Mouse (Mus musculus) embryonic stem cell, embryonic (primary cell): ENCODE data around the gene Pclaf.

ENCODE experiments used
- CTCF ChIA-PET, 4 experiments: fragments of 300-600 bp in 2 of 4; fragments of 350-600 bp in 2 of 4; sonication (Branson Sonifier 250); formaldehyde crosslinking; loops; one replicate each; lab custom pipeline; 2022; ENCODE audit warnings: inconsistent platforms in 2 of 4; lab: Charles Lee
- POLR2A ChIA-PET, 4 experiments: fragments of 300-600 bp in 2 of 4; fragments of 350-600 bp in 2 of 4; sonication (Branson Sonifier 250); formaldehyde crosslinking; loops; one replicate each; lab custom pipeline; 2022; ENCODE audit warnings: antibody characterized with exemption in 4 of 4, inconsistent platforms in 1 of 4; lab: Charles Lee

Gene Pclaf

DNA sequence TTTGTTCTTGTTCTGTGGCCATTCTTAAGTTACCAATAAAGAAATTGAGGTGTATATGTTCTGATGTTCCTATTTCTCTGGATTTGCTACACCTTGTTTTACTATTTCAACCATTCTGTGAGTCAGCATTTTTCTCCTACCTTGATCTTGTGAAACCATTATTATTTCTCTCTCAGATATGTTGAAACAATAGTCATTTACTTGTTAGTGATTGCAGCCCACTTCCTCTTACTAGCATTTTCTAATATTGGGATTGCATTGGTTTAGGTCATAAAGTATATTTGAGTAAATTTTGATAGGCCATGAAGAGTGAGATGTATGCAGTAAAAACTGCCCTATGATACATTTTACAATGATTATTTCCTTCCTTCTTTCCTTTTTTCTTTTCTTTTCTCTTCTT, 38.4 kb downstream of the Pclaf start:
- ChIA-PET CTCF (no interaction called here), POLR2A (interaction anchor here in 1 of 4 experiments (0.6 kb wide), 2 partner anchors 46 to 307 kb away, joined by 3 read pairs; no protein-coding TSS in a partner anchor)

DNA sequence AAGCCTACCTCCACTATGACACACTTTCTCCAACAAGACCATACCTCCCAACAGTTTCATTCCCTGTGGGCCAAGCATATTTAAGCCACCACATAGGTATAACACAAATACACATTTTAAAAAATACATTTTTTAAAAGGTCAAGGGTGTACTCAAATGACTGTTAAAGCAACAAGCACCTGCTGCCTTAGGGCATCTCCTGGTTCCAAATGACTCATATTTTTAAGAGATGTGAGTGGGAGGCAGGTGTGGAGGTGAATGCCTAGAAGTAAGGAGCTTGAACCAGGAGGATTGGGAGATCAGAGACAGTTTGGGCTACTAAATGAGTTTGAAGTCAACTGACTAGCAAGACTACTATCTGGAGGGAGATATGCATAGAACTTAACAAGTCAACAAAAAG, 39.8 kb downstream of the Pclaf start:
- CTCF ChIA-PET, result no interaction called here
- POLR2A ChIA-PET, result no interaction called here

DNA sequence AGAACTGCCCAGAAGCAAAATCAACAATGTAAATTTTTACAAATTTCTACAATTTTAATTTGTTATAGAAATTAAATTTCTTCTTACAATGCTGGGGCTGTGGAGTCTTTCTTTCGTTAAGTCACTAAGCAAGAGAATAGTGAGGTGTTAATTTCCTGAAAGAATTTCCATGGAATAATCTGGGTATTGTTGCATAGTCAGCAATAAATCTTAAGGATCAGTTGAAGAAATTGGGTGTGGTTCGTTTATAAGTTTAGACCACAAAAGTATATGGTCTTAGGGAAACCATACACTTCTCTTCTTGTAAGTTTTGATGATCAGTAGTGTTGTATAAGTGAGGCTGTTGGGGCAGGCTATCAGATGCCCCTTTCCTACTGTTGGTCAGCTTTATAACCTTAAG, 47.5 kb downstream of the Pclaf start:
- POLR2A ChIA-PET, result no interaction called here
- CTCF ChIA-PET, result no interaction called here

DNA sequence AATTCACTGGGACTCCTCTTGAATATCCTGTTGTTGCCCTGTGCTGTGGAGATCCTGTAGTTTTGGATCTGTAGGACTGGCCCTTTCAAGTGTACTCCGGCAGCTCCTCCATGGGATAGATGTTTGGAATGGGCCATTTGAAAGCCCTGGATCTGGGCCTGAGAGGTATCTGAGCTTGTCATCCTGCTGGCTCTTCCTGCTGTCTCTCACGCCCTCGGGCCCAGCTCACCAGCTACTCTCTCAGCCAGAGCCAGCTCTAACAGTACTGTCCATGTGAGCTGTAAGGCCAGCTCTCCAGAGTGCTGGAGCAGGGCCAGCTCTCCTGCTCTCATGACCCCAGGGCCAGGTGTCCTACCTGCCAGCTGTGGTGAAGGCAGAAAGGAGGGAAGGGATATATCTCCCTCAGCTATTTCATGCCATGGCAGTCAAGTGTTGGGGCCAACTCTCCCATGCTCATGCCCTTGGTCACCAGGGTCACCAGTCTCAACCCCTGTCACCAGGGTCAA, 61.1 kb downstream of the Pclaf start:
- CTCF ChIA-PET, result interaction anchor here in 1 of 4 experiments (0.6 kb wide), 1 partner anchor 353 kb away, joined by 3 read pairs; no protein-coding TSS in a partner anchor
- POLR2A ChIA-PET, result interaction anchor here in 2 of 4 experiments (0.6 to 1.7 kb wide), 6 partner anchors 8 to 92 kb away, joined by 3 to 5 read pairs (median 4); no protein-coding TSS in a partner anchor
